Mouse (Mus musculus) CH12.LX (cell line): Measurements from ENCODE around the gene Map1lc3a. TPM values are rescaled to one million over a fixed set of nuclear protein-coding genes. Genes with fewer than 3 reads are reported as not detected.

ENCODE experiments used
- DNase-seq: peaks from one replicate; pipeline ENCODE4 v3.0.0-alpha.2; 2013; ENCODE audit errors: extremely low read depth
- H3K27ac ChIP-seq: 2 replicates; pipeline ENCODE4 v1.5.1; 2012; ENCODE audit warnings: low read depth, mild to moderate bottlenecking, control low read depth, moderate library complexity; ENCODE audit not compliant: insufficient read depth
- H3K27me3 ChIP-seq: replicated peaks from 2 replicates; pipeline ENCODE3; 2012; ENCODE audit warnings: inconsistent platforms
- H3K36me3 ChIP-seq, 2 experiments: replicated peaks in 1 of 2; 2 replicates each; pipeline versions ENCODE3 to v1.6.1; 2012; ENCODE audit warnings: inconsistent platforms in 1 of 2, low read length in 1 of 2, mild to moderate bottlenecking in 1 of 2, mixed read lengths in 1 of 2, moderate library complexity in 1 of 2; ENCODE audit not compliant: control insufficient read depth in 1 of 2, insufficient read depth in 1 of 2
- H3K4me1 ChIP-seq, 2 experiments: 2 replicates each; pipeline ENCODE4 v1.6.1; 2012; ENCODE audit warnings: inconsistent platforms in 1 of 2, moderate library complexity in 1 of 2; ENCODE audit not compliant: insufficient read depth in 2 of 2, control insufficient read depth in 1 of 2
- H3K4me2 ChIP-seq: 2 replicates; pipeline ENCODE4 v1.6.1; 2012; ENCODE audit warnings: low read depth, mild to moderate bottlenecking, control low read depth; ENCODE audit not compliant: poor library complexity, insufficient read depth, severe bottlenecking
- H3K4me3 ChIP-seq, 3 experiments: fragments of 150-350 bp in 1 of 3; sonication (generic) in 1 of 3; replicated peaks in 1 of 3; 2 replicates each; pipeline versions ENCODE3 to v1.5.1; 2011 to 2012; ENCODE audit warnings: low read depth in 2 of 3, low read length in 2 of 3, mild to moderate bottlenecking in 2 of 3, moderate library complexity in 2 of 3, control low read depth in 1 of 3, improper control_type of control experiment in 1 of 3, inconsistent platforms in 1 of 3, mixed read lengths in 1 of 3; ENCODE audit not compliant: poor library complexity in 1 of 3
- H3K79me2 ChIP-seq: replicated peaks from 2 replicates; pipeline ENCODE4 v1.6.1; 2012; ENCODE audit warnings: mild to moderate bottlenecking, moderate library complexity; ENCODE audit not compliant: control insufficient read depth, poor library complexity, insufficient read depth, severe bottlenecking; ENCODE audit errors: extremely low read depth
- H3K9ac ChIP-seq: 2 replicates; pipeline ENCODE4 v1.6.1; 2012; ENCODE audit warnings: low read depth, mild to moderate bottlenecking, control low read depth, moderate library complexity; ENCODE audit not compliant: insufficient read depth
- H3K9me3 ChIP-seq: replicated peaks from 2 replicates; pipeline ENCODE3; 2012; ENCODE audit warnings: low read length, inconsistent platforms, mixed read lengths
- BHLHE40 ChIP-seq: IDR thresholded peaks from 2 replicates; pipeline ENCODE4 v1.6.1; 2011; ENCODE audit warnings: mild to moderate bottlenecking, low read depth, low read length, improper control_type of control experiment
- CHD1 ChIP-seq: IDR thresholded peaks from 2 replicates; pipeline ENCODE4 v1.6.1; 2012; ENCODE audit warnings: low read depth, low read length, improper control_type of control experiment, inconsistent platforms
- E2F4 ChIP-seq: IDR thresholded peaks from 2 replicates; pipeline ENCODE4 v1.6.1; 2011; ENCODE audit warnings: low read depth, low read length, improper control_type of control experiment; ENCODE audit not compliant: insufficient replicate concordance
- EP300 ChIP-seq: IDR thresholded peaks from 2 replicates; pipeline ENCODE4 v1.6.1; 2011; ENCODE audit warnings: low read length, improper control_type of control experiment
- ETS1 ChIP-seq: conservative IDR thresholded peaks from 2 replicates; pipeline ENCODE4 v1.6.1; 2012; ENCODE audit warnings: low read depth, mild to moderate bottlenecking, inconsistent platforms, low read length, improper control_type of control experiment, moderate library complexity
- GABPA ChIP-seq: IDR thresholded peaks from 2 replicates; pipeline ENCODE4 v1.6.1; 2012; ENCODE audit warnings: low read depth, low read length, improper control_type of control experiment, inconsistent platforms; ENCODE audit not compliant: insufficient replicate concordance
- HCFC1 ChIP-seq: IDR thresholded peaks from 2 replicates; pipeline ENCODE4 v1.6.1; 2012; ENCODE audit warnings: low read depth, mild to moderate bottlenecking, inconsistent platforms, low read length, improper control_type of control experiment
- JUN ChIP-seq: IDR thresholded peaks from 2 replicates; pipeline ENCODE4 v1.6.1; 2011; ENCODE audit warnings: low read depth, mild to moderate bottlenecking, low read length, improper control_type of control experiment, moderate library complexity; ENCODE audit not compliant: insufficient read depth
- MAFK ChIP-seq: IDR thresholded peaks from 2 replicates; pipeline ENCODE4 v1.6.1; 2011; ENCODE audit warnings: low read length, improper control_type of control experiment; ENCODE audit not compliant: insufficient replicate concordance
- MEF2A ChIP-seq: IDR thresholded peaks from 2 replicates; pipeline ENCODE4 v1.6.1; 2014; ENCODE audit warnings: low read depth, mild to moderate bottlenecking, inconsistent platforms, low read length, improper control_type of control experiment, borderline replicate concordance
- MYC ChIP-seq: IDR thresholded peaks from 2 replicates; pipeline ENCODE4 v1.6.1; 2011; ENCODE audit warnings: low read depth, mild to moderate bottlenecking, improper control_type of control experiment, low read length
- PAX5 ChIP-seq: IDR thresholded peaks from 2 replicates; pipeline ENCODE4 v1.6.1; 2012; ENCODE audit warnings: low read length, inconsistent platforms, mixed read lengths
- POLR2A ChIP-seq: IDR thresholded peaks from 2 replicates; pipeline ENCODE4 v1.6.1; 2011; ENCODE audit warnings: low read depth, mild to moderate bottlenecking, improper control_type of control experiment, low read length
- POLR2AphosphoS2 ChIP-seq: IDR thresholded peaks from 2 replicates; pipeline ENCODE4 v1.6.1; 2011; ENCODE audit warnings: low read depth, low read length, improper control_type of control experiment
- SIN3A ChIP-seq: IDR thresholded peaks from 2 replicates; pipeline ENCODE4 v1.6.1; 2012; ENCODE audit warnings: low read length, improper control_type of control experiment, inconsistent platforms
- TBP ChIP-seq: conservative IDR thresholded peaks from 2 replicates; pipeline ENCODE4 v1.6.1; 2011; ENCODE audit warnings: low read depth, low read length, improper control_type of control experiment
- USF2 ChIP-seq: conservative IDR thresholded peaks from 2 replicates; pipeline ENCODE4 v1.6.1; 2011; ENCODE audit warnings: low read depth, low read length, improper control_type of control experiment
- ZC3H11A ChIP-seq: IDR thresholded peaks from 2 replicates; pipeline ENCODE4 v1.6.1; 2012; ENCODE audit warnings: low read depth, mild to moderate bottlenecking, inconsistent platforms, low read length, improper control_type of control experiment
- ZKSCAN1 ChIP-seq: IDR thresholded peaks from 2 replicates; pipeline ENCODE4 v1.6.1; 2012; ENCODE audit warnings: low read depth, inconsistent platforms, low read length, improper control_type of control experiment, borderline replicate concordance
- ZMIZ1 ChIP-seq: IDR thresholded peaks from 2 replicates; pipeline ENCODE4 v1.6.1; 2012; ENCODE audit warnings: low read depth, mild to moderate bottlenecking, inconsistent platforms, low read length, improper control_type of control experiment
- ZNF384 ChIP-seq: IDR thresholded peaks from 2 replicates; pipeline ENCODE4 v1.6.1; 2012; ENCODE audit warnings: low read depth, low read length, improper control_type of control experiment, inconsistent platforms
- dilution Hi-C: fragments of 300-500 bp; cut with MboI; formaldehyde crosslinking; loops from 2 replicates; pipeline ENCODE4 v1.14.3; 2020; ENCODE audit warnings: low sequenced_read_pairs; ENCODE audit not compliant: extremely low pct_unique_long_range_greater_than_20kb, extremely low pct_ligation_motif_present
- in situ Hi-C: fragments of 300-500 bp; cut with MboI; formaldehyde crosslinking; loops from 3 replicates; pipeline ENCODE4 v1.14.3; 2019; ENCODE audit warnings: low sequenced_read_pairs, low pct_ligation_motif_present, low pct_unique_long_range_greater_than_20kb, mixed read lengths
- polyA plus RNA-seq: library from polyadenylated mRNA; unstranded; fragments of >175 nt; gene quantifications from 2 replicates; pipeline ENCODE4 v1.2.1, GENCODE M21; 2012; ENCODE audit warnings: low read depth; ENCODE audit not compliant: insufficient read length
- total RNA-seq, 2 experiments: library from RNA; depleted of rRNA; stranded (reverse); fragments of 300-350 nt in 1 of 2; fragments of >200 nt in 1 of 2; gene quantifications; 2 replicates each; pipeline ENCODE4 v1.2.3; 2012 to 2014

Map1lc3a gene
- total and polyA plus RNA-seq, 3 experiments, result 0.40 to 4.2 (median 0.56) TPM

DNA sequence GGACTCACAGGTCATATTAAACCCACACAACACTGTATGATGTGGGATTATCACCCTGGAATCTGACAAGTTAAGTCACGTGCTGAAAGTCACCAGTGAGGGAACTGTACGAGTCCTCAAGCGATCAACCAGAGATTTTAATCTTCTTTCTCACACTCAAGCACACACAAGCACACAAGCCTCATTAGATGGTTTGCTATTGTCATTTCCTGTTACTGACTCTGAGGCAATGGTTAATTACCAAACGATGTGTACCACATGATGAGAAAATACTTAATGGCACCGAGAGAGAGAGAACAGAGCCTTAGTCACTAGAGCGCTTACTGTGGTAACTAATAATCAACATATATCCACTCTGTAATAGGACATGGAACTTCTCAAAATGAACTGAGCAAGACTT lies 9.6 kb downstream of the Map1lc3a start:
- TF ChIP-seq TBP (no peak), HCFC1 (no peak), BHLHE40 (no peak), ZKSCAN1 (no peak), ZMIZ1 (no peak), MYC (no peak), GABPA (no peak), POLR2A (no peak), ZNF384 (no peak), USF2 (no peak), CHD1 (no peak), EP300 (no peak), SIN3A (no peak), PAX5 (no peak), POLR2AphosphoS2 (no peak)
- dilution Hi-C loops, result no loop called here
- Histone ChIP-seq H3K27ac (no peak overlapping the region), H3K27me3 (no peaks in the 10 kb centered on the region), H3K79me2 (no peaks in the 10 kb centered on the region), H3K4me3 (no peak overlapping the region), H3K4me1 (peaks cover 0 to 14% of the 10 kb centered on the region in 2 experiments; a peak in 2 of 4 replicates), H3K4me2 (no peak overlapping the region), H3K9me3 (no peaks in the 10 kb centered on the region), H3K36me3 (peaks cover 20 to 71% of the 10 kb centered on the region in 2 experiments), H3K9ac (no peak overlapping the region)
- in situ Hi-C loops, result no loop called here
- no peak for DNase-seq

DNA sequence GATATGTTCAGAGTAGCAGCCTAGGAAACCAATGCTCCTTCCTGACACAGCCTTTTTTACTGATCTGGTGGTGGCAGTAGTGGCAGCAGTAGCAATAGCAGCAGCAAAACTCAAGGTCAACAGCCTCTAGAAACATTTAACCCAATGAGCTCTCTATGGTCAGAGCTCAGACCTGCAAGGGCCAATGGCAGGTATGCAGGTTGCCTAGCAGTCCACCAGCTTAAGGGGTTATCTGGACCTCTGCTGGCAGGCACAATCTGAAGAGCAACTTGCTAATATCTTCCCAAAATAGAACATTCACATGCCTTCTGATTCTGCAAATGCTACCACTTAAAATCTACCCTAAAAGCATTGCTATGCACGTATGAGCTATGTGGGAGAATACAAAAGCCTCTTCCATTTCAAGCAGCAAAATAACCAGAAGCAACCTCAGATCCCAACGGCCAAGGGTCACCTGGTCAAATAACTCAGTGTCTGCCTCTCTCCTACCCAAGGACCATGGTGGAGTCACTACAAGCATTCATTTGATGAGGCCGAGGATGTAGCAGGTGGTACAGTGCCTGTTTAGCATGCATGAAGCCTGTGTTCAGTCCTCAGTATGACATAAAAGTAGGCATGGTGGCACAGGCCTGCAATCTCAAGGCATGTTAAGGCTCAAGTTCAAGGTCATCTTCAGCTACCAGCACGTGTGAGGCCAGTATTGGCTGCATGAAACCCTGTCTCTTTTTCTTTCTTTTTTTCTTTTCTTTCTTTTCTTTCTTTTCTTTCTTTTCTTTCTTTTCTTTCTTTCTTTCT lies 11.6 kb downstream of the Map1lc3a start:
- H3K4me1 ChIP-seq, result peaks cover 0 to 14% of the 10 kb centered on the region in 2 experiments; a peak in 2 of 4 replicates
- in situ Hi-C loops, result no loop called here
- no peak overlapping the region for H3K27ac ChIP-seq
- no peak for DNase-seq
- H3K27me3 ChIP-seq, result no peaks in the 10 kb centered on the region
- H3K9me3 ChIP-seq, result no peaks in the 10 kb centered on the region
- H3K4me2 ChIP-seq, result no peak overlapping the region
- dilution Hi-C loops, result no loop called here
- H3K4me3 ChIP-seq, result no peak overlapping the region
- no peaks in the 10 kb centered on the region for H3K79me2 ChIP-seq
- no peak overlapping the region for H3K9ac ChIP-seq
- H3K36me3 ChIP-seq, result peaks cover 29 to 76% of the 10 kb centered on the region in 2 experiments
- TF ChIP-seq E2F4 (no peak), ZC3H11A (no peak), ETS1 (no peak), MEF2A (no peak), MAFK (no peak), EP300 (no peak), JUN (no peak), USF2 (no peak), SIN3A (no peak), CHD1 (no peak)
